Mouse (Mus musculus) ES-E14 (cell line): Measurements from ENCODE around the gene Dennd4c.

Experiments used
- MAFK ChIP-seq: IDR thresholded peaks from 2 replicates; pipeline ENCODE4 v1.6.1; 2014; ENCODE audit warnings: mild to moderate bottlenecking, low read depth, low read length, inconsistent platforms; ENCODE audit not compliant: insufficient read depth
- ZC3H11A ChIP-seq: IDR thresholded peaks from 2 replicates; pipeline ENCODE4 v1.6.1; 2012; ENCODE audit warnings: low read depth, mild to moderate bottlenecking, inconsistent platforms, low read length, borderline replicate concordance
- ZNF384 ChIP-seq: IDR thresholded peaks from 2 replicates; pipeline ENCODE4 v1.6.1; 2012; ENCODE audit warnings: low read depth, low read length, inconsistent platforms

DNA sequence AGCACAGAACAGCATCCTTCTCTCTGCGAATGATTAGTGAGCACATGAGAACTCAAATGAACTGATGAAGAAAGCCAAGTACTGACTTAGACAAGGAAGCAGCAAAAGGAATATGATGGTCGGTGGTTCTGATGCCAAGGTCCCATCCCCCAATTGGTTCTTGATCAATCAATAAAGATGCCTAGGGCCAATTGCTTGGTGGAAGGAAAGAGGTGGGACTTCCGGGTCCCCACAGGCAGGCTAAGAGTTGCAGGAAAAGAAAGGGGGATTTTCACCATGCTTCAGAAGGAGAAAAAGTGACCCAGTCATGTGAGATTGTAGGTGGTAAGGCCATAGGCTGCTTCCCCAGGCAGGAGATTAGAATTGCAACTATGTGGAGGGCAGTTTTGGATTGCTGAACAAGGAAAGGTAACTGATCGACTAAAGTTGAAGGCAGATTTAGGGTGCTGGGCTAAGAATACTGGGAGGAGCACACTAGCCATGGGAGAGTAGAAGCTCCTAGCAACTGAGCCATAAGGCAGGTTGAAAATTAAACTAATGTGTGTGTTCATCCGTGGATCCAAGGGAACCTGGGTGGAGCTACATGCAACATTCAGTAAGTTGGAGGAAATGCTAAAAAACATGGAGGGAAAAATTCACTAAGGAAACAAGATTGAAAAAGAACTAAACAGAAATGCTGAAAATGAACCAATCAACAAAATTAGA, 49.0 kb upstream of the Dennd4c start:
- TF ChIP-seq ZNF384 (no peak), MAFK (no peak), ZC3H11A (no peak)
